Mouse (Mus musculus) liver, embryonic 13.5 days (tissue): Measurements from ENCODE around the gene Trpv4. TPM values are rescaled to one million over a fixed set of nuclear protein-coding genes. Genes with fewer than 3 reads are reported as not detected.

Experiments used
- ATAC-seq: fragments of 200-750 bp; cut with Nextera tagmentation; 2 replicates; pipeline ENCODE4 v1.8.0; 2017; ENCODE audit warnings: low read depth, mild to moderate bottlenecking, moderate number of reproducible peaks, moderate library complexity
- DNase-seq: peaks from one replicate; pipeline ENCODE4 v3.0.0; 2022
- H3K27ac ChIP-seq: fragments of 300-500 bp; sonication (generic); 2 replicates; pipeline ENCODE4 v1.5.1; 2015; ENCODE audit warnings: moderate library complexity, mild to moderate bottlenecking, inconsistent platforms
- H3K27me3 ChIP-seq: fragments of 300-500 bp; sonication (generic); 2 replicates; pipeline ENCODE4 v1.6.1; 2015; ENCODE audit warnings: mild to moderate bottlenecking, inconsistent platforms
- H3K36me3 ChIP-seq: fragments of 300-500 bp; sonication (generic); 2 replicates; pipeline ENCODE4 v1.6.1; 2015; ENCODE audit warnings: mild to moderate bottlenecking, inconsistent platforms
- H3K4me1 ChIP-seq: fragments of 300-500 bp; sonication (generic); replicated peaks from 2 replicates; pipeline ENCODE4 v1.6.1; 2015; ENCODE audit warnings: inconsistent platforms
- H3K4me2 ChIP-seq: fragments of 300-500 bp; sonication (generic); 2 replicates; pipeline ENCODE4 v1.6.1; 2015; ENCODE audit warnings: inconsistent platforms, mild to moderate bottlenecking, moderate library complexity
- H3K4me3 ChIP-seq: fragments of 300-500 bp; sonication (generic); replicated peaks from 2 replicates; pipeline ENCODE4 v1.5.1; 2015; ENCODE audit warnings: mild to moderate bottlenecking, inconsistent platforms
- H3K9ac ChIP-seq: fragments of 300-500 bp; sonication (generic); 2 replicates; pipeline ENCODE4 v1.6.1; 2015; ENCODE audit warnings: mild to moderate bottlenecking, inconsistent platforms
- H3K9me3 ChIP-seq: fragments of 300-500 bp; sonication (generic); replicated peaks from 2 replicates; pipeline ENCODE4 v1.6.1; 2016; ENCODE audit warnings: inconsistent platforms
- WGBS: fragments of 180-500 bp; shearing (Covaris S2); methylation state at CpG from one replicate; pipeline ENCODE4 v1.1.7; 2015; ENCODE audit not compliant: insufficient replicate concordance; 5-methylcytosine and 5-hydroxymethylcytosine counted together
- polyA plus RNA-seq: library from polyadenylated mRNA; unstranded; fragments of >200 nt; fragmentation: Nextera tagmentation; extraction: Ambion mirVana; gene quantifications from 2 replicates; pipeline ENCODE4 v1.2.1, GENCODE M21; 2015

The Trpv4 gene
- polyA plus RNA-seq, 1 experiment from 2014 or later: 0.17 TPM

- ATAC-seq (no peak), DNase-seq (no peak)
- Histone ChIP-seq H3K27me3 (peaks cover 44% of the 10 kb centered on the region), H3K4me1 (peaks cover 36% of the 10 kb centered on the region), H3K4me3 (no peak overlapping the region), H3K4me2 (no peak overlapping the region), H3K9ac (no peak overlapping the region), H3K9me3 (no peaks in the 10 kb centered on the region), H3K36me3 (no peaks in the 10 kb centered on the region), H3K27ac (no peak overlapping the region)
- 70% methylated on average over 7 of the region's 7 CpGs for WGBS
Observed at GRCm38 (mm10) chr5:114575530-114575929, 82.7 kb downstream of the Trpv4 start.

DNA sequence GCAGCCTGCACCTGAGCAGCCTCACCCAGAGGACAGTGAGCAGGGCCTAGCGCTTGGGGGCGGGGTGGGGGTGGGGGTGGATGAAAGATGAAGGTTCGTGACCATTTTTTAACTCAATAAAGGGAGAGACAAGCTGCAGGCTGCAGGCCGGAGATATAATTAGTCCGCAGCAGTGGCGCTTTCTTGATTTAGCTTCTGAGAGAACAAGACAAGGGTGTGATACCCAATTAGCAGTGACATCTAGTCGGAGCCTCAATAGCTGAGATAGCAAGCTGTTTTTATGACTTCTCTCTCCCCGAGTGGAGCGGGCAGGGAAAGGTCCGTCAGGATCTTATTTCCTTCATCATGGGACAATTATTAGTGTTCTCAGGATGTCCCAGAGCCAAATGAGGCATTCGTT, 83.2 kb downstream of the Trpv4 start:
- WGBS: 48% methylated on average over 11 of the region's 11 CpGs

DNA sequence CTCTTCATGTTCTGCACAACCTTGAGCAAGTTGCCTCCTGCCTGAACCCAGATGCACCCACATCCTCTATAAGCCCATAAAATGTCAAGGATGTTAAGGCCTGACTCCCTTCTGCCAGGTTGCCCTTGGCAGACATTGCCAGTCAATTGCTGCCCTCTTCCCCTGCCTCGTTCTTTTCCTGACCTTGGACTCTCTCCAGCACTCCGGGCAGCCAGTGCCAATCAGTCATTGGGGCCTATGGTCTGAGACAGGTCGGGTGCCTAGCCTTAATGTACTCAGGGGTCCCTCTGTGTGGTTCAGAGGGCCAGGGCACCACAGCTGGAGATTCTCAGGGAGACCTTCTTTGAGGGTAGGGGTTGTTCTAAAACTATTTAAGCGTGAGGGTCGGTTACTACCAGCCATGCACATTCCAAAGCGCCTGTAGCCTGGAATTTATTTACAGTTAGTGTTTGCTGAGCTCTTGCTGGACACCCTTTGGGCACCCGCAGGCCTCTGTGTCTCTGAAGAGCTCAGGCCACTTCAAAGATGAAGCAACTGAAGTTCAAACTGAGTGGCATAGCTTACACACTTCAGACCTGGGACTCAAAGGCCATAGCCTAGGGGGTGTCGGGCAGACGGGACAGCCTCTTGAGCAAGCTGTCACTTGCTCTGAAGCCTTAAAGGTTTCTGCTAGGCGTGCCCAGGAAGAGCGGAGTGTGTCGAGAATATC, 84.1 kb downstream of the Trpv4 start:
- no peak for ATAC-seq
- peaks cover 57% of the 10 kb centered on the region for H3K27me3 ChIP-seq
- no peaks in the 10 kb centered on the region for H3K9me3 ChIP-seq
- no peak overlapping the region for H3K4me3 ChIP-seq
- H3K27ac ChIP-seq: no peak overlapping the region
- H3K4me2 ChIP-seq: no peak overlapping the region
- 55% methylated on average over 12 of the region's 12 CpGs for WGBS
- no peak for DNase-seq
- peaks cover 39% of the 10 kb centered on the region for H3K4me1 ChIP-seq
- H3K9ac ChIP-seq: no peak overlapping the region
- H3K36me3 ChIP-seq: no peaks in the 10 kb centered on the region

More for the DNA sequence above, 83.2 kb downstream of the Trpv4 start:
- Histone ChIP-seq H3K4me1 (peaks cover 39% of the 10 kb centered on the region), H3K4me3 (no peak overlapping the region), H3K27me3 (peaks cover 48% of the 10 kb centered on the region), H3K9me3 (no peaks in the 10 kb centered on the region), H3K36me3 (no peaks in the 10 kb centered on the region), H3K9ac (no peak overlapping the region), H3K27ac (no peak overlapping the region), H3K4me2 (no peak overlapping the region)
- ATAC-seq (no peak), DNase-seq (no peak)

GRCm38 (mm10) chr5:114572997-114573396, 85.2 kb downstream of the Trpv4 start:
- H3K9ac ChIP-seq: 0 out of 2 replicates have a peak overlapping the region, but pooled peaks have one; percentile 29
- H3K9me3 ChIP-seq: no peaks in the 10 kb centered on the region
- peak overlapping the region; percentile 21; the same call in 1 of the 2 replicates for H3K4me2 ChIP-seq
- H3K27ac ChIP-seq: 0 out of 2 replicates have a peak overlapping the region, but pooled peaks have one; percentile 34
- H3K4me3 ChIP-seq: no peak overlapping the region
- H3K27me3 ChIP-seq: peaks cover 68% of the 10 kb centered on the region
- ATAC-seq: peak; percentile 27
- peaks cover 49% of the 10 kb centered on the region for H3K4me1 ChIP-seq
- 44% methylated on average over 2 of the region's 2 CpGs for WGBS
- no peak for DNase-seq
- no peaks in the 10 kb centered on the region for H3K36me3 ChIP-seq

Other genes starting within 250 kb of the Trpv4 start
- gene Mmab, start 214.4 kb downstream of the Trpv4 start, polyA plus RNA-seq: 11.7 and 14.1 TPM in 2 replicates
- 31.5 and 36.6 TPM in 2 replicates for gene Mvk, start 214.2 kb downstream of the Trpv4 start, polyA plus RNA-seq
- gene Fam222a, start 90.4 kb downstream of the Trpv4 start, polyA plus RNA-seq: 0.58 and 0.61 TPM in 2 replicates
- 36.1 and 41.7 TPM in 2 replicates for gene Gltp, start 32.6 kb upstream of the Trpv4 start, polyA plus RNA-seq
- 4.4 and 4.8 TPM in 2 replicates for gene Tchp, start 49.3 kb upstream of the Trpv4 start, polyA plus RNA-seq
- gene Ankrd13a, start 116.3 kb upstream of the Trpv4 start, polyA plus RNA-seq: 43.3 and 49.0 TPM in 2 replicates
- gene Git2, start 117.1 kb upstream of the Trpv4 start, polyA plus RNA-seq: 14.8 and 16.3 TPM in 2 replicates
- 31.0 and 32.0 TPM in 2 replicates for gene 1500011B03Rik, start 165.0 kb upstream of the Trpv4 start, polyA plus RNA-seq
- gene 4930519G04Rik, start 195.2 kb upstream of the Trpv4 start, polyA plus RNA-seq: not detected in 2 replicates
- gene Gm9936, start 200.3 kb upstream of the Trpv4 start, polyA plus RNA-seq: not detected in 2 replicates
- gene Oasl2, start 238.5 kb upstream of the Trpv4 start, polyA plus RNA-seq: 3.1 and 3.4 TPM in 2 replicates